Mouse (Mus musculus): Measurements from ENCODE around the gene Mt1.
A peak's percentile ranks its signal among the peaks of the same experiment; 100 is the strongest.

Mt1 gene

DNA sequence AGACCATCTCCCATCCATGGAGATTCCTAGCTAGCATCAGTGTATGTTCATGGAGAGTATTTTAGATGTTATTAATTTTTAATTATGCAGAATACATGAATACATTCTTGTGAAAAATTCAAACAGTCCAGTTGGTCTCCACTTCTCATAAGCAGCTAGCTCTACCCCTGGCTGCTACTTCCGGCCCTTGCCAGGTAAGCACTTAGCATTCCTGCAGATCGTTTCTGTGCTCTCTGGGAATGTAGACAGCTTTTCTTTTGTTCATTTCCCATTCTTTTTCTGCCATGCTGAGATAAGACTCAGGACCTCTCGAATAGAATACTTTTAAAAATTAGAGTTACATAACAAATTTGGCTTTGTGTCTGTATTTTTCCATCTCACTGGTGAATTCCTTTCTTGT is 25.2 kb downstream of the Mt1 start:
- DNase-seq (ENCODE audit: low spot score in 2 of 2), result no peak

DNA sequence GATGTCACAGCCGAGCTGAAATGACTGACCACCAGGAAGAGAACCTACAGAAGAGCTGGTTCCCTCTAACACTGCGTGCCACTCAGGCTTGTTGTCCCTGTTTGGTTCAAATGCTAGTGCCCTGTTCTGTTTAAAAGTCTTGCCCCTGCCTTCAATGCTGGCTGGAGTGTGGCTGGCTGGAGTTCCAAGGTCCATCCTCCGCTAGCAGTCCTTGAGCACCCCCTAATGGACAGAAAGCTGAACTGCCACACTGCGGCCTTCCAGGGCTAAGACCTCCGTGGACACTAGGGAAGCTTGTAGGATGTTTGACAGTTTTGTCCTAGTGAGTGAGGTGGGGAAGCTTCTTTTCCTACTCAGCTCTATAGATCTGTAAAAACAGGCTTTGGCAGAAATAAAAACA is 26.9 kb downstream of the Mt1 start:
- DNase-seq (ENCODE audit: low spot score in 2 of 2), result peak in 1 of 2 experiments; percentile 54

DNA sequence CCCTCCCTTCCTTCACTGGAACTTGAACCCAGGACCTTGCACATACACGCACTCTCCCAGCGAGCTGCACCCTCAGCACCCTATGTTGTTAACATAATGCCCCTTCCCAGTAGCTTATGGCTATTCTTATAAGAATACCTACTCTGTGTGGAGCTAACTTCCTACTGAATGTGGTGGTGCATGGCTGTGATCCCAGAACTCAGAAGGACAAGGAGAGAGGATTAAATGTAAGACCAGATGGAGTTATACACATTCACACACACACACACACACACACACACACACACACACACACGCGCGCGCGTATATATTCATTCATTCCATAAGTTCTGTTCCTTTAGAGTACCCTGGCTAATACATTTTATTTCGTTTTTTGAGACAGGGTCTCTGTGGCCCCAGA is 27.4 kb downstream of the Mt1 start:
- no peak for DNase-seq (ENCODE audit: low spot score in 2 of 2)

GRCm38 (mm10) chr8:94207491-94207890 is 28.6 kb downstream of the Mt1 start:
- DNase-seq (ENCODE audit: low spot score in 2 of 2), result no peak

DNA sequence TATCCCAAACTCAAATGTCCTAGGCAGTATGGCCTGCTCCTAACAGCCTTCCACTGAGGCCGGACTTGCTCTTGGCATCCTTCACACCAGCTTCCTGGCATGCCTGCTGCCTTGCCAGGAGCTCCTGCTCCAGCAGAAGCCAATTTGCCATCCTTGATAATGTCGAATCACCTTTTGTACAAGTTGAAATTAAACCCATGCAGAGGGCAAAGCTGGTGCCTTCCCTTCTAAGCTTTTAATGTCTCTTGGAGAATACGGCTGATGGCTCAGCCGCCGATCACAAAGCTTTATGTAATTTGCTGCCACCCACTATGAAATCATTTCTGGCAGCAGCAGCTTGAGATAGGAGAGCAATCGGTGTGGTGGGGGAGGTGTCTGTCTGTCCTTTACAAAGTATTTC is 30.8 kb downstream of the Mt1 start:
- DNase-seq (ENCODE audit: low spot score in 2 of 2), result no peak

- no peak for DNase-seq (ENCODE audit: low spot score in 2 of 2)
Observed at GRCm38 (mm10) chr8:94210225-94210624, 31.3 kb downstream of the Mt1 start.

GRCm38 (mm10) chr8:94213819-94214218 is 34.9 kb downstream of the Mt1 start:
- no peak for DNase-seq (ENCODE audit: low spot score in 2 of 2)

DNA sequence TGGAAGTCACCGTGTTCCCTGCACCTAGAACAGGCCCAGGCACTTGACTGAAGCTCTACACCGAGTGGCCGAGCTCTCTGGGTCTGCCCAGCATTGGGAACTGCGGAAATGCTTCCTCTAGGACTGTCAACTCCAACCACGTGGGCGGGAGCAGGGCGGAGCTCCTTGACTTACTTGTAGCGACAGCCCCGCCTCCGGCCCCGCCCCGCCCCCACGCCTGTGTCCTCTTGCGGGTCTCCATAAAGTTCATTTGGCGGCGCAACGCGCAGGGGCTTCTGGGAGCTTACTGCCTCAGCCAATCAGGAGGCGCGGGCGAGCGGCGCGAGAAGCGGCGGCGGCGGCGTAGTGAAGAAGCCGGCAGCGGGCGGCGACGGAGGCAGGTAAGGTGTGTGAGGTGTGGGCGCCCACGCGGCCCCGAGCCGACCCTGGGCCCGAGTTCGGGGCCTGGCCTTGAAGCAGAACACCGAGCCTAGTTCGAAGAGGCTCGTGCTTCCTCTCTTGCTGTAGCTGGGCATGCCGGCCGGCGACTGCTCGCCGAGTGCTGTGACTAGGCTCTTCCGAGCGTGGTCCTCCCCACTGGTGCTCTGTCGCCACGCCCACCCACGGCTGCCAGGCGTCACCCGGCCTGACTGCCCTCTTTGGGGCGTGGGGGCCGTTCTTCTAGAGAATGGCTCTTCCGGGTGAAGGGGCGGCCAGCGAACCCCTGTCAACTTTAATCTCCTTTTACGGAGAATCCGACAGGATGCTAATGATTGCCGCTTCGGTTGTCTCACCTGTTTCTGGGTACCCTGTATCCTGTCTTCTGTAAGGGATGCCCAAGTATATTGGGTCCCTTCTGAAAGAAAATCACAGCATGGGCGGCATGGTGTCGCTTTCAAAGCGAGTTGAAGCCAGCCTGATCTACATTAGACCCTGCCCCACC is 35.6 kb downstream of the Mt1 start, which contains the start of gene Nup93:
Nup93 (plus strand) TSS at position 313 of the 922 bp plus-strand sequence.
- DNase-seq (ENCODE audit: low spot score in 2 of 2), result peak; percentile 98 to 99

DNA sequence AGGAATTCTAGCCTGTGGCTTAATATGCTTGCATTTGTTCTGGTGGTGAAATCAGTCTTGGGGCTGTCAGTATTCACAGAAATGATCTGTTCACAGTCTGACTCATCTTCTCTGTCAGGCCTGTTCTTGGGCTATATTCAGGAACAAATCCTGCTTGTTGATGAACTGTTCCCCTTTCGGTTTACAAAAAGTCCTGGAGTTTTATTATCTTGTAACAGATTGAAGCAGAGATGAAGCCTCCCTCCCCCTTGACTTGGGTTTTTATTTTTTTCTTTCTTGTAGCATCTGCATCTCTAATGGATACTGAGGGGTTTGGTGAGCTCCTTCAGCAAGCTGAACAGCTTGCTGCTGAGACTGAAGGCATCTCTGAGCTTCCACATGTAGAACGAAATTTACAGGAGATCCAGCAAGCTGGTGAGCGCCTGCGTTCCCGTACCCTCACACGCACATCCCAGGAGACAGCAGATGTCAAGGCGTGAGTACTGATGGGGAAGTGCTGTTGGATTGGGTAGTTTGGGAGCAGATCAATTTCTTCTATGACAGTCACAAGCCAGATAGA is 48.6 kb downstream of the Mt1 start:
- DNase-seq (ENCODE audit: low spot score in 2 of 2), result no peak
